In genomic region chr9:120530471-120530870, GRCm38 (mm10) we compare ENCODE assay signal across 21 mouse cellular contexts. TPM values are rescaled to one million over a fixed set of nuclear protein-coding genes. Genes with fewer than 3 reads are reported as not detected.
A peak's percentile ranks its signal among the peaks of the same experiment; 100 is the strongest.
DNase-seq lines count a peak whose midpoint lies in the region; ATAC-seq and TF ChIP-seq lines count a peak whose summit lies in the region.
"Had no signal": no experiment of that assay in that cellular context is flagged by ENCODE, and none has a peak within 500 bp of the region (broad histone marks: within the 10 kb centered on the region; RNA-seq: fewer than 3 reads in every experiment).

No protein-coding gene starts in this region.

- no peak overlapping the region for H3K4me2 ChIP-seq in midbrain, embryonic 11.5 days
- no peak overlapping the region for H3K4me2 ChIP-seq in midbrain, embryonic 16.5 days (ENCODE audit: low read length)
- H3K4me2 ChIP-seq in stomach, postnatal 0 days (replicated peaks; ENCODE audit: low read depth), result no peak overlapping the region

- peak; percentile 53 for DNase-seq in midbrain, embryonic 11.5 days (ENCODE audit: low spot score, missing footprints)
- DNase-seq in stomach, postnatal 0 days (ENCODE audit: low spot score), result no peak
- peak; percentile 64 for DNase-seq in yolk sac, embryonic 10.5 days (ENCODE audit: low spot score)
- DNase-seq in ovary, postnatal 36 days (ENCODE audit: low spot score), result no peak
- DNase-seq in hindbrain, embryonic 10.5 days (ENCODE audit: low spot score), result no peak
- DNase-seq: adrenal gland, adult 2 months; adrenal gland, adult 8-10 months; adrenal gland, postnatal 10 days; adrenal gland, postnatal 14 days; adrenal gland, postnatal 25 days; adrenal gland, postnatal 36 days; B cell, adult 2 months; cerebellum, adult 11 months; cerebellum, adult 11-12 months; cerebellum, adult 18-20 months had no signal

- no peaks in the 10 kb centered on the region for H3K36me3 ChIP-seq in midbrain, embryonic 11.5 days (ENCODE audit: control insufficient read depth, insufficient read depth, low read length)
- no peaks in the 10 kb centered on the region for H3K36me3 ChIP-seq in midbrain, embryonic 16.5 days (ENCODE audit: control insufficient read depth, insufficient read depth, low read length)
- H3K36me3 ChIP-seq in stomach, postnatal 0 days (ENCODE audit: control insufficient read depth, insufficient read depth, low read length), result no peaks in the 10 kb centered on the region
- no peaks in the 10 kb centered on the region for H3K36me3 ChIP-seq in hindbrain, embryonic 10.5 days
- H3K36me3 ChIP-seq: G1E had no signal

- TF ChIP-seq CTCF in stomach, postnatal 0 days (IDR thresholded peaks at IDR 0.05; ENCODE audit: low read depth), result no peak

- no peak overlapping the region for H3K9ac ChIP-seq in midbrain, embryonic 11.5 days (ENCODE audit: low read length)
- no peak overlapping the region for H3K9ac ChIP-seq in midbrain, embryonic 16.5 days (ENCODE audit: low read depth, low read length)
- H3K9ac ChIP-seq in stomach, postnatal 0 days (ENCODE audit: low read length), result no peak overlapping the region

- H3K27me3 ChIP-seq in midbrain, embryonic 11.5 days (ENCODE audit: control insufficient read depth, insufficient read depth, low read length), result no peaks in the 10 kb centered on the region
- no peaks in the 10 kb centered on the region for H3K27me3 ChIP-seq in midbrain, embryonic 16.5 days (ENCODE audit: control insufficient read depth, insufficient read depth, low read depth, low read length)
- no peaks in the 10 kb centered on the region for H3K27me3 ChIP-seq in stomach, postnatal 0 days (ENCODE audit: control insufficient read depth, insufficient read depth, low read length)
- H3K27me3 ChIP-seq in hindbrain, embryonic 10.5 days (ENCODE audit: insufficient read depth, poor library complexity, severe bottlenecking), result no peaks in the 10 kb centered on the region
- H3K27me3 ChIP-seq: CH12.LX, Patski had no signal

- 87% methylated on average over 5 of the region's 5 CpGs for WGBS in midbrain, embryonic 11.5 days
- 91% methylated on average over 5 of the region's 5 CpGs for WGBS in midbrain, embryonic 16.5 days
- 66% methylated on average over 5 of the region's 5 CpGs for WGBS in stomach, postnatal 0 days
- 89% methylated on average over 5 of the region's 5 CpGs for WGBS in hindbrain, embryonic 10.5 days

- no peaks in the 10 kb centered on the region for H3K4me1 ChIP-seq in midbrain, embryonic 11.5 days (ENCODE audit: control insufficient read depth, insufficient read depth, low read length)
- H3K4me1 ChIP-seq in midbrain, embryonic 16.5 days (ENCODE audit: control insufficient read depth, insufficient read depth, low read length), result no peaks in the 10 kb centered on the region
- no peaks in the 10 kb centered on the region for H3K4me1 ChIP-seq in stomach, postnatal 0 days (replicated peaks; ENCODE audit: control insufficient read depth, insufficient read depth)
- H3K4me1 ChIP-seq in hindbrain, embryonic 10.5 days (replicated peaks), result 0 out of 2 replicates have a peak, but pooled peaks cover 2% of the 10 kb centered on the region

- ATAC-seq in midbrain, embryonic 11.5 days (ENCODE audit: low FRiP score), result no peak
- ATAC-seq in midbrain, embryonic 16.5 days, result no peak
- peak; percentile 78; the same call in 1 of the 2 replicates for ATAC-seq in stomach, postnatal 0 days (ENCODE audit: low FRiP score, low TSS enrichment)
- ATAC-seq: activated CD4-positive, CD25-positive, alpha-beta regulatory T cell, adult 4 months; CD4-positive, CD25-positive, alpha-beta regulatory T cell, adult 4 months; Patski had no signal

- no peaks in the 10 kb centered on the region for H3K9me3 ChIP-seq in midbrain, embryonic 11.5 days (ENCODE audit: control insufficient read depth, low read length)
- no peaks in the 10 kb centered on the region; the same call in 1 of the 2 replicates for H3K9me3 ChIP-seq in midbrain, embryonic 16.5 days (replicated peaks; ENCODE audit: control insufficient read depth, low read length, poor library complexity, severe bottlenecking)
- H3K9me3 ChIP-seq in stomach, postnatal 0 days (ENCODE audit: control insufficient read depth, low read length), result no peaks in the 10 kb centered on the region
- H3K9me3 ChIP-seq in hindbrain, embryonic 10.5 days, result peaks cover 2% of the 10 kb centered on the region; the same call in 1 of the 2 replicates

- no peak overlapping the region for H3K4me3 ChIP-seq in midbrain, embryonic 11.5 days (ENCODE audit: low read depth, low read length)
- H3K4me3 ChIP-seq in midbrain, embryonic 16.5 days (ENCODE audit: low read depth, low read length), result no peak overlapping the region
- H3K4me3 ChIP-seq in stomach, postnatal 0 days (ENCODE audit: low read depth, low read length), result no peak overlapping the region
- H3K4me3 ChIP-seq in hindbrain, embryonic 10.5 days, result no peak overlapping the region

- no peak for TF ChIP-seq EP300 in stomach, postnatal 0 days (optimal IDR thresholded peaks at IDR 0.05)

- no peak overlapping the region for H3K27ac ChIP-seq in midbrain, embryonic 11.5 days (ENCODE audit: low read depth, low read length)
- no peak overlapping the region for H3K27ac ChIP-seq in midbrain, embryonic 16.5 days (ENCODE audit: low read length)
- H3K27ac ChIP-seq in stomach, postnatal 0 days (replicated peaks), result no peak overlapping the region
- no peak overlapping the region for H3K27ac ChIP-seq in hindbrain, embryonic 10.5 days

RNA-seq across cellular contexts. Expression of gene Entpd3, which starts 9.1 kb away (rescaled TPM):
- 0.21 and 0.25 TPM in 2 replicates for polyA plus RNA-seq in midbrain, embryonic 11.5 days (2014; fragmentation: Nextera tagmentation; extraction: Ambion mirVana)
- polyA plus RNA-seq in midbrain, embryonic 16.5 days (2015; fragmentation: Nextera tagmentation; extraction: Ambion mirVana), result 4.4 and 5.5 TPM in 2 replicates
- polyA plus RNA-seq in stomach, postnatal 0 days (2015; fragmentation: Nextera tagmentation; extraction: Ambion mirVana), result 2.1 and 2.3 TPM in 2 replicates
- polyA plus RNA-seq in hindbrain, embryonic 10.5 days (2016; fragmentation: Nextera tagmentation; extraction: Ambion mirVana), result 0.25 and 0.41 TPM in 2 replicates
- polyA plus RNA-seq: CD4-positive, CD25-positive, alpha-beta regulatory T cell, adult 4 months; G1E; Patski had no signal

RNA-seq across cellular contexts. Expression of gene Eif1b, which starts 38.4 kb away (rescaled TPM):
- 291 and 296 TPM in 2 replicates for polyA plus RNA-seq in midbrain, embryonic 11.5 days (2014; fragmentation: Nextera tagmentation; extraction: Ambion mirVana)
- 329 and 342 TPM in 2 replicates for polyA plus RNA-seq in midbrain, embryonic 16.5 days (2015; fragmentation: Nextera tagmentation; extraction: Ambion mirVana)
- polyA plus RNA-seq in stomach, postnatal 0 days (2015; fragmentation: Nextera tagmentation; extraction: Ambion mirVana), result 93.3 and 112 TPM in 2 replicates
- 229 and 249 TPM in 2 replicates for polyA plus RNA-seq in hindbrain, embryonic 10.5 days (2016; fragmentation: Nextera tagmentation; extraction: Ambion mirVana)

RNA-seq across cellular contexts. Expression of gene Rpl14, which starts 40.8 kb away (rescaled TPM):
- 871 and 903 TPM in 2 replicates for polyA plus RNA-seq in midbrain, embryonic 11.5 days (2014; fragmentation: Nextera tagmentation; extraction: Ambion mirVana)
- 391 and 407 TPM in 2 replicates for polyA plus RNA-seq in midbrain, embryonic 16.5 days (2015; fragmentation: Nextera tagmentation; extraction: Ambion mirVana)
- 742 and 777 TPM in 2 replicates for polyA plus RNA-seq in stomach, postnatal 0 days (2015; fragmentation: Nextera tagmentation; extraction: Ambion mirVana)
- 673 and 781 TPM in 2 replicates for polyA plus RNA-seq in hindbrain, embryonic 10.5 days (2016; fragmentation: Nextera tagmentation; extraction: Ambion mirVana)

Comparison
In these comparisons a context has a peak if more than half of its experiments do, and no peak if none do; other contexts are left out.
1. DNase-seq: peak in midbrain, embryonic 11.5 days (single experiment) and yolk sac, embryonic 10.5 days (single experiment); none in stomach, postnatal 0 days (single experiment), ovary, postnatal 36 days (single experiment) and hindbrain, embryonic 10.5 days (single experiment).